Mouse (Mus musculus) forebrain, postnatal 0 days (tissue): ENCODE measurements at regions not wholly inside any gene's neighbourhood (a gene's known extent, or its start where the extent isn't known, plus 50 kb on each side); places are given as distances from the start of the nearest gene placed in this dataset.
A peak's percentile ranks its signal among the peaks of the same experiment; 100 is the strongest.

Experiments
- ATAC-seq: fragments of 200-750 bp; cut with Nextera tagmentation; 2 replicates; pipeline ENCODE4 v1.8.0; 2017; ENCODE audit warnings: mild to moderate bottlenecking, moderate library complexity
- DNase-seq: peaks from one replicate; pipeline ENCODE4 v3.0.0-alpha.2; 2015
- H3K27ac ChIP-seq: fragments of 300-500 bp; sonication (generic); 2 replicates; pipeline ENCODE4 v1.5.1; 2014; ENCODE audit warnings: low read depth, mild to moderate bottlenecking, antibody characterized with exemption, low read length, moderate library complexity, mixed read lengths
- H3K27me3 ChIP-seq: fragments of 300-500 bp; sonication (generic); 2 replicates; pipeline ENCODE4 v1.6.1; 2014; ENCODE audit warnings: mild to moderate bottlenecking, low read length, mixed read lengths; ENCODE audit not compliant: insufficient read depth
- H3K36me3 ChIP-seq: fragments of 300-500 bp; sonication (generic); 2 replicates; pipeline ENCODE4 v1.6.1; 2014; ENCODE audit warnings: mild to moderate bottlenecking, moderate library complexity; ENCODE audit not compliant: insufficient read depth
- H3K4me1 ChIP-seq: fragments of 300-500 bp; sonication (generic); 2 replicates; pipeline ENCODE4 v1.6.1; 2014; ENCODE audit warnings: antibody characterized with exemption; ENCODE audit not compliant: insufficient read depth
- H3K4me2 ChIP-seq: fragments of 300-500 bp; sonication (generic); 2 replicates; pipeline ENCODE4 v1.6.1; 2014; ENCODE audit warnings: low read depth, mild to moderate bottlenecking, moderate library complexity
- H3K4me3 ChIP-seq: fragments of 300-500 bp; sonication (generic); 2 replicates; pipeline ENCODE4 v1.5.1; 2014; ENCODE audit warnings: low read depth, low read length, mixed read lengths
- H3K9ac ChIP-seq: fragments of 300-500 bp; sonication (generic); 2 replicates; pipeline ENCODE4 v1.6.1; 2014; ENCODE audit warnings: mild to moderate bottlenecking
- H3K9me3 ChIP-seq: fragments of 300-500 bp; sonication (generic); 2 replicates; pipeline ENCODE4 v1.6.1; 2016; ENCODE audit warnings: low read length
- CTCF ChIP-seq: sonication (generic); IDR thresholded peaks from 2 replicates; pipeline ENCODE4 v1.5.1; 2016; ENCODE audit warnings: antibody characterized with exemption, control low read depth, low read depth
- WGBS: fragments of 180-500 bp; shearing (Covaris S2); extraction: QIAGEN DNeasy Blood & Tissue Kit; methylation state at CpG from one replicate; pipeline ENCODE4 v1.1.7; 2014; 5-methylcytosine and 5-hydroxymethylcytosine counted together

GRCm38 (mm10) chr8:126839039-126839711 is 106.5 kb downstream of the Tomm20 start:
- H3K27ac ChIP-seq, result peak overlapping the region; percentile 71
- H3K4me1 ChIP-seq, result peaks cover 6% of the 10 kb centered on the region
- no peak for DNase-seq

GRCm38 (mm10) chr8:126838228-126838627 is 107.4 kb downstream of the Tomm20 start:
- DNase-seq (no peak), ATAC-seq (no peak)
- Histone ChIP-seq H3K9me3 (no peaks in the 10 kb centered on the region), H3K4me1 (peaks cover 8% of the 10 kb centered on the region), H3K4me2 (no peak overlapping the region), H3K36me3 (no peaks in the 10 kb centered on the region), H3K27ac (no peak overlapping the region), H3K4me3 (no peak overlapping the region), H3K9ac (no peak overlapping the region), H3K27me3 (no peaks in the 10 kb centered on the region)
- no peak for TF ChIP-seq CTCF
- 67% methylated on average over 7 of the region's 7 CpGs for WGBS

More at GRCm38 (mm10) chr8:126839039-126839711, 106.5 kb downstream of the Tomm20 start:
- TF ChIP-seq CTCF, result no peak
- ATAC-seq, result peak; percentile 85
- 9% methylated on average over 8 of the region's 8 CpGs for WGBS
- no peaks in the 10 kb centered on the region for H3K9me3 ChIP-seq
- no peaks in the 10 kb centered on the region for H3K36me3 ChIP-seq
- no peaks in the 10 kb centered on the region for H3K27me3 ChIP-seq
- H3K4me2 ChIP-seq, result peak overlapping the region; percentile 35
- H3K4me3 ChIP-seq, result no peak overlapping the region
- H3K9ac ChIP-seq, result peak overlapping the region; percentile 19

- TF ChIP-seq CTCF, result no peak
- H3K27me3 ChIP-seq, result no peaks in the 10 kb centered on the region
- no peak for ATAC-seq
- H3K4me2 ChIP-seq, result no peak overlapping the region
- H3K9ac ChIP-seq, result no peak overlapping the region
- no peak overlapping the region for H3K27ac ChIP-seq
- H3K4me3 ChIP-seq, result no peak overlapping the region
- H3K4me1 ChIP-seq, result peaks cover 8% of the 10 kb centered on the region
- no peak for DNase-seq
- 77% methylated on average over 9 of the region's 9 CpGs for WGBS
- H3K9me3 ChIP-seq, result no peaks in the 10 kb centered on the region
- no peaks in the 10 kb centered on the region for H3K36me3 ChIP-seq
These were observed 108.2 kb downstream of the Tomm20 start for GRCm38 (mm10) chr8:126837318-126838025.

- H3K27me3 ChIP-seq, result no peaks in the 10 kb centered on the region
- H3K9ac ChIP-seq, result no peak overlapping the region
- H3K4me1 ChIP-seq, result peaks cover 8% of the 10 kb centered on the region
- no peak overlapping the region for H3K27ac ChIP-seq
- WGBS, result 79% methylated on average over 7 of the region's 7 CpGs
- no peak overlapping the region for H3K4me3 ChIP-seq
- DNase-seq (no peak), ATAC-seq (no peak)
- H3K4me2 ChIP-seq, result no peak overlapping the region
- no peaks in the 10 kb centered on the region for H3K36me3 ChIP-seq
- no peak for TF ChIP-seq CTCF
- H3K9me3 ChIP-seq, result no peaks in the 10 kb centered on the region
These were observed 110.1 kb downstream of the Tomm20 start for GRCm38 (mm10) chr8:126835554-126835953.

GRCm38 (mm10) chr8:126833471-126834453 is 111.9 kb downstream of the Tomm20 start:
- TF ChIP-seq CTCF, result no peak
- no peak overlapping the region for H3K4me3 ChIP-seq

GRCm38 (mm10) chr8:126833006-126833405 is 112.6 kb downstream of the Tomm20 start:
- Histone ChIP-seq H3K27ac (0 out of 2 replicates have a peak overlapping the region, but pooled peaks have one; percentile 10), H3K4me1 (peaks cover 5% of the 10 kb centered on the region; the same call in 1 of the 2 replicates), H3K9me3 (no peaks in the 10 kb centered on the region), H3K4me2 (no peak overlapping the region), H3K4me3 (no peak overlapping the region), H3K36me3 (no peaks in the 10 kb centered on the region), H3K27me3 (no peaks in the 10 kb centered on the region), H3K9ac (no peak overlapping the region)
- no peak for TF ChIP-seq CTCF
- WGBS, result 22% methylated on average over 5 of the region's 5 CpGs
- DNase-seq (no peak), ATAC-seq (no peak)

More at GRCm38 (mm10) chr8:126833471-126834453, 111.9 kb downstream of the Tomm20 start:
- no peaks in the 10 kb centered on the region for H3K27me3 ChIP-seq
- peaks cover 2% of the 10 kb centered on the region; the same call in 1 of the 2 replicates for H3K4me1 ChIP-seq
- H3K4me2 ChIP-seq, result no peak overlapping the region
- ATAC-seq, result no peak
- no peak overlapping the region for H3K9ac ChIP-seq
- H3K36me3 ChIP-seq, result no peaks in the 10 kb centered on the region
- H3K9me3 ChIP-seq, result no peaks in the 10 kb centered on the region
- peak overlapping the region; percentile 10; the same call in 1 of the 2 replicates for H3K27ac ChIP-seq
- DNase-seq, result no peak
- WGBS, result 52% methylated on average over 19 of the region's 19 CpGs
